Mouse (Mus musculus) gastrocnemius, adult 18-20 months (tissue): ENCODE results near the gene Gpr143. TPM values are rescaled to one million over a fixed set of nuclear protein-coding genes. Genes with fewer than 3 reads are reported as not detected.

Experiments used
- total RNA-seq, 2 experiments: library from RNA; stranded (reverse); gene quantifications; 2 replicates each; pipeline ENCODE4 v1.2.3; 2021

The Gpr143 gene
- total RNA-seq, 2 experiments from 2014 or later: not detected

Other genes starting within 250 kb of the Gpr143 start
- not detected for gene Cldn34a, start 218.6 kb upstream of the Gpr143 start, total RNA-seq
- 1 to 10 TPM; 1.5 to 1.6 TPM for gene Shroom2, start 12.5 kb upstream of the Gpr143 start, total RNA-seq
- gene Usp51, start 224.5 kb downstream of the Gpr143 start, total RNA-seq: not detected